Mouse (Mus musculus): ENCODE results near the gene Pianp. TPM values are rescaled to one million over a fixed set of nuclear protein-coding genes. Genes with fewer than 3 reads are reported as not detected.

Gene Pianp
- 157 and 164 TPM in 2 replicates for polyA plus RNA-seq (2012; rRNA removed)

GRCm38 (mm10) chr6:124996551-124997501 is at the start of gene Pianp:
Gene Pianp, plus strand, starts transcription at chr6:124996694.
- TF ChIP-seq POLR2A (IDR thresholded peaks at IDR 0.05; ENCODE audit: extremely low read depth, insufficient read depth, low read length) (peak; percentile 60; the same call in 1 of the 2 replicates), CTCF (IDR thresholded peaks at IDR 0.05; ENCODE audit: extremely low read depth, insufficient read depth, low read length) (no peak)
- H3K4me3 ChIP-seq (ENCODE audit: insufficient read depth, low read length): peak within 1 kb of the TSS; percentile 88

GRCm38 (mm10) chr6:124953991-124954715 is 42.3 kb upstream of the Pianp start:
- Histone ChIP-seq H3K4me1 (ENCODE audit: control insufficient read depth, insufficient read depth, low read length) (no peaks in the 10 kb centered on the region), H3K4me3 (ENCODE audit: insufficient read depth, low read length) (no peak overlapping the region), H3K27ac (ENCODE audit: insufficient read depth, low read length) (no peak overlapping the region)
- TF ChIP-seq POLR2A (IDR thresholded peaks at IDR 0.05; ENCODE audit: extremely low read depth, insufficient read depth, low read length) (no peak), CTCF (IDR thresholded peaks at IDR 0.05; ENCODE audit: extremely low read depth, insufficient read depth, low read length) (no peak)

More at GRCm38 (mm10) chr6:124996551-124997501, at the start of gene Pianp:
- Histone ChIP-seq H3K4me1 (ENCODE audit: control insufficient read depth, insufficient read depth, low read length) (peaks cover 2% of the 10 kb centered on the region; the same call in 1 of the 2 replicates), H3K27ac (ENCODE audit: insufficient read depth, low read length) (peak within 1 kb of the TSS; percentile 68)

- TF ChIP-seq CTCF (IDR thresholded peaks at IDR 0.05; ENCODE audit: extremely low read depth, insufficient read depth, low read length): no peak
- TF ChIP-seq POLR2A (IDR thresholded peaks at IDR 0.05; ENCODE audit: extremely low read depth, insufficient read depth, low read length): no peak
- Histone ChIP-seq H3K4me3 (ENCODE audit: insufficient read depth, low read length) (no peak overlapping the region), H3K4me1 (ENCODE audit: control insufficient read depth, insufficient read depth, low read length) (no peaks in the 10 kb centered on the region)
Observed at GRCm38 (mm10) chr6:124955212-124955611, 41.3 kb upstream of the Pianp start.

GRCm38 (mm10) chr6:124958127-124958526 is 38.4 kb upstream of the Pianp start:
- H3K4me3 ChIP-seq (ENCODE audit: insufficient read depth, low read length): no peak overlapping the region
- no peak for TF ChIP-seq POLR2A (IDR thresholded peaks at IDR 0.05; ENCODE audit: extremely low read depth, insufficient read depth, low read length)
- no peak for TF ChIP-seq CTCF (IDR thresholded peaks at IDR 0.05; ENCODE audit: extremely low read depth, insufficient read depth, low read length)

More at GRCm38 (mm10) chr6:124955212-124955611, 41.3 kb upstream of the Pianp start:
- no peak overlapping the region for H3K27ac ChIP-seq (ENCODE audit: insufficient read depth, low read length)

GRCm38 (mm10) chr6:124959960-124960359 is 36.5 kb upstream of the Pianp start:
- TF ChIP-seq CTCF (IDR thresholded peaks at IDR 0.05; ENCODE audit: extremely low read depth, insufficient read depth, low read length) (no peak), POLR2A (IDR thresholded peaks at IDR 0.05; ENCODE audit: extremely low read depth, insufficient read depth, low read length) (no peak)
- Histone ChIP-seq H3K4me3 (ENCODE audit: insufficient read depth, low read length) (no peak overlapping the region), H3K4me1 (ENCODE audit: control insufficient read depth, insufficient read depth, low read length) (peaks cover 2% of the 10 kb centered on the region), H3K27ac (ENCODE audit: insufficient read depth, low read length) (no peak overlapping the region)

More at GRCm38 (mm10) chr6:124958127-124958526, 38.4 kb upstream of the Pianp start:
- no peaks in the 10 kb centered on the region for H3K4me1 ChIP-seq (ENCODE audit: control insufficient read depth, insufficient read depth, low read length)
- H3K27ac ChIP-seq (ENCODE audit: insufficient read depth, low read length): no peak overlapping the region

- TF ChIP-seq CTCF (IDR thresholded peaks at IDR 0.05; ENCODE audit: extremely low read depth, insufficient read depth, low read length) (no peak), POLR2A (IDR thresholded peaks at IDR 0.05; ENCODE audit: extremely low read depth, insufficient read depth, low read length) (no peak)
- Histone ChIP-seq H3K4me1 (ENCODE audit: control insufficient read depth, insufficient read depth, low read length) (peaks cover 3% of the 10 kb centered on the region), H3K4me3 (ENCODE audit: insufficient read depth, low read length) (no peak overlapping the region), H3K27ac (ENCODE audit: insufficient read depth, low read length) (no peak overlapping the region)
Observed at GRCm38 (mm10) chr6:124961021-124961420, 35.5 kb upstream of the Pianp start.

- Histone ChIP-seq H3K4me3 (ENCODE audit: insufficient read depth, low read length) (peak overlapping the region; percentile 81), H3K4me1 (ENCODE audit: control insufficient read depth, insufficient read depth, low read length) (peaks cover 4% of the 10 kb centered on the region), H3K27ac (ENCODE audit: insufficient read depth, low read length) (no peak overlapping the region)
- no peak for TF ChIP-seq CTCF (IDR thresholded peaks at IDR 0.05; ENCODE audit: extremely low read depth, insufficient read depth, low read length)
- TF ChIP-seq POLR2A (IDR thresholded peaks at IDR 0.05; ENCODE audit: extremely low read depth, insufficient read depth, low read length): no peak
Observed at GRCm38 (mm10) chr6:124964638-124965037, 31.9 kb upstream of the Pianp start.

- H3K4me3 ChIP-seq (ENCODE audit: insufficient read depth, low read length): peak within 1 kb of the TSS; percentile 81
- H3K27ac ChIP-seq (ENCODE audit: insufficient read depth, low read length): peak within 1 kb of the TSS; percentile 97
- peaks cover 4% of the 10 kb centered on the region for H3K4me1 ChIP-seq (ENCODE audit: control insufficient read depth, insufficient read depth, low read length)
- TF ChIP-seq POLR2A (IDR thresholded peaks at IDR 0.05; ENCODE audit: extremely low read depth, insufficient read depth, low read length): peak; percentile 85
- TF ChIP-seq CTCF (IDR thresholded peaks at IDR 0.05; ENCODE audit: extremely low read depth, insufficient read depth, low read length): no peak
Observed at GRCm38 (mm10) chr6:124965088-124965719, 31.3 kb upstream of the Pianp start, which contains the start of gene Cops7a. Gene Cops7a, minus strand, starts transcription at chr6:124965538.

GRCm38 (mm10) chr6:124965747-124966146 is 30.7 kb upstream of the Pianp start:
- Histone ChIP-seq H3K27ac (ENCODE audit: insufficient read depth, low read length) (peak overlapping the region; percentile 74), H3K4me3 (ENCODE audit: insufficient read depth, low read length) (peak overlapping the region; percentile 81), H3K4me1 (ENCODE audit: control insufficient read depth, insufficient read depth, low read length) (peaks cover 4% of the 10 kb centered on the region)
- TF ChIP-seq CTCF (IDR thresholded peaks at IDR 0.05; ENCODE audit: extremely low read depth, insufficient read depth, low read length) (no peak), POLR2A (IDR thresholded peaks at IDR 0.05; ENCODE audit: extremely low read depth, insufficient read depth, low read length) (no peak)
